Mouse (Mus musculus) cerebellum, adult 11 months (tissue): ENCODE measurements around the gene Jag1.

ENCODE experiments used
- DNase-seq: peaks from one replicate; pipeline ENCODE4 v3.0.0; 2022

The Jag1 gene

GRCm38 (mm10) chr2:137049906-137050305 is 66.5 kb downstream of the Jag1 start:
- no peak for DNase-seq

GRCm38 (mm10) chr2:137049367-137049766 is 67.1 kb downstream of the Jag1 start:
- DNase-seq = no peak

GRCm38 (mm10) chr2:137044122-137044521 is 72.3 kb downstream of the Jag1 start:
- DNase-seq = no peak
